Mouse (Mus musculus) Patski (cell line): ENCODE results near the gene Spire2. TPM values are rescaled to one million over a fixed set of nuclear protein-coding genes. Genes with fewer than 3 reads are reported as not detected.

Experiments
- ATAC-seq: fragments of 100-300 bp; one replicate; pipeline ENCODE4 v1.8.0; 2021
- CTCF ChIA-PET: fragments of 350-600 bp; sonication (Branson Sonifier 250); formaldehyde crosslinking; loops from one replicate; lab custom pipeline; 2022; ENCODE audit warnings: inconsistent platforms; lab: Charles Lee
- POLR2A ChIA-PET: fragments of 350-600 bp; sonication (Branson Sonifier 250); formaldehyde crosslinking; loops from one replicate; lab custom pipeline; 2022; ENCODE audit warnings: antibody characterized with exemption, inconsistent platforms; lab: Charles Lee
- DNase-seq: peaks from one replicate; pipeline ENCODE4 v3.0.0-alpha.2; 2011; ENCODE audit warnings: low read depth, low spot score
- H3K27me3 ChIP-seq: fragments of 371-371 bp; one replicate; pipeline ENCODE4 v1.5.1; 2021
- CTCF ChIP-seq: fragments of 100-300 bp; IDR thresholded peaks from one replicate; pipeline ENCODE4 v1.5.1; 2021
- in situ Hi-C: fragments of 300-500 bp; cut with MboI; formaldehyde crosslinking; loops from 3 replicates; pipeline ENCODE4 v1.11.1; 2018; ENCODE audit warnings: low pct_unique_long_range_greater_than_20kb, mixed read lengths
- polyA plus RNA-seq: library from polyadenylated mRNA; unstranded; gene quantifications from one replicate; pipeline ENCODE4 v1.2.3, GENCODE M21; 2021

Gene Spire2
- polyA plus RNA-seq, 1 experiment from 2014 or later = 7.1 TPM

GRCm38 (mm10) chr8:123308738-123309137 is 23.8 kb upstream of the Spire2 start:
- CTCF ChIA-PET = no interaction called here
- in situ Hi-C loops = no loop called here
- TF ChIP-seq CTCF = no peak
- ATAC-seq (no peak), DNase-seq (no peak)
- no peaks in the 10 kb centered on the region for H3K27me3 ChIP-seq
- POLR2A ChIA-PET = no interaction called here

DNA sequence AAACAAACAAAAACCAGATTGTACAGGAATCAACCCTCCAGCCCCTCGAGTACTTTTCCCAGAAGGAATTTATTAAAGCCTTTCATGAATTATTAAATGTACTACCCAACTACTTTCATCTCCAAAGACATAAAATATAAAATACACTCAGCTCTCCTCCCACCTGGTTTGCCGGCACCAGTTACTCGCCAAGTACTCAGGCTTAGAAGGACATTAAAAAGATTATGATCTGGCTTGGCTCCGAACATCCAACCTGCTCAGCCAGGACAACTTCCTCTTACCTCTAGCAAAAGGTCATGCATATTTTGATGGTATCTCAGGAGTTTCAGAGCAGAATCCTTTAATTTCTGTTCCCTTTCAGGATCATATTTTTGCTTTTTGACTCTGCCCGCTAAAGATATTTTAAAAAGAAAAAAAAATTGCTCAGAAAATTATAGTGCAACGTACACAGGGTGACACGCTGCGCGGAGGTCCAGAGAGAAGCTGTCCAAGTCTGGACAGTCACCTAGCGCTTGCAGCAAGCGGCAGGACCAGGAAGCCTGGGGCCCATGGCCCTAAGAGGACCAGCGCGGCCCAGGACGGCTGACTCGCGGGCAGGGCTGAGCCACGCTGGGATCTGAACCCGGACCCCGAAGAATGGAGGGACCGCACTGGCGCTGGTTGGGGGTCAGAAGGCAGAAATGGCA is 14.6 kb upstream of the Spire2 start:
- DNase-seq (no peak), ATAC-seq (peak; percentile 47)
- TF ChIP-seq CTCF = no peak
- ChIA-PET POLR2A (no interaction called here), CTCF (no interaction called here)
- in situ Hi-C loops = no loop called here
- no peaks in the 10 kb centered on the region for H3K27me3 ChIP-seq

GRCm38 (mm10) chr8:123318467-123318911 is 14.0 kb upstream of the Spire2 start, which contains the start of gene Fanca:
Gene Fanca (minus strand): TSS chr8:123318576.
- H3K27me3 ChIP-seq = no peaks in the 10 kb centered on the region
- in situ Hi-C loops = no loop called here
- ChIA-PET CTCF (no interaction called here), POLR2A (no interaction called here)
- no peak for TF ChIP-seq CTCF
- DNase-seq (no peak), ATAC-seq (peak; percentile 97)

- ChIA-PET CTCF (interaction anchor here (1.2 to 1.5 kb wide), 5 partner anchors 11 to 65 kb away, joined by 3 to 6 read pairs (median 4); no protein-coding TSS in a partner anchor), POLR2A (no interaction called here)
- DNase-seq = no peak
- H3K27me3 ChIP-seq = no peaks in the 10 kb centered on the region
- TF ChIP-seq CTCF = peak; percentile 46
- in situ Hi-C loops = loop anchor here (5.0 kb wide), 1 partner anchor 43 kb away; no protein-coding TSS in a partner anchor
- ATAC-seq = no peak
These were observed 12.9 kb upstream of the Spire2 start for GRCm38 (mm10) chr8:123319522-123320164.

DNA sequence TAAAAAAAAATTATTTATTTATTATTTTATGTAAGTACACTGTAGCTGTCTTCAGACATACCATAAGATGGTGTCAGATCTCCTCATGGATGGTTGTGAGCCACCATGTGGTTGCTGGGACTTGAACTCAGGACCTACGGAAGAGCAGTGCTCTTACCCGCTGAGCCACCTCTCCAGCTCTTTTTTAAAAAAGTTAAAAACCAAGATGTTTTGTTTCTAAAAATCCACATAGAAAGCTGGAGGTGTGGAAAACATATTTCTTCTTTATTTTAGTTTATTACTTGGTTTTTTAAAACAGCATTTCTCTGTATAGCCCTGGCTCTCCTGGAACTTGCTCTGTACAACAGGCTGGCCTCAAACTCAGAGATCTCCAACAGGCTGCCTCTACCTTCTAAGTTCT is 4.0 kb upstream of the Spire2 start:
- CTCF ChIA-PET = interaction anchor here (0.8 to 2.8 kb wide), 2 partner anchors 22 to 32 kb away, joined by 3 to 7 read pairs; no protein-coding TSS in a partner anchor
- in situ Hi-C loops = no loop called here

GRCm38 (mm10) chr8:123329350-123329749 is 3.2 kb upstream of the Spire2 start:
- DNase-seq = no peak
- in situ Hi-C loops = no loop called here
- CTCF ChIA-PET = interaction anchor here (2.8 kb wide), 1 partner anchor 22 kb away, joined by 7 read pairs; no protein-coding TSS in a partner anchor
- POLR2A ChIA-PET = no interaction called here
- TF ChIP-seq CTCF = no peak
- H3K27me3 ChIP-seq = no peaks in the 10 kb centered on the region
- ATAC-seq = no peak

More for the DNA sequence above, 4.0 kb upstream of the Spire2 start:
- POLR2A ChIA-PET = no interaction called here
- DNase-seq (no peak), ATAC-seq (no peak)
- H3K27me3 ChIP-seq = no peaks in the 10 kb centered on the region
- no peak for TF ChIP-seq CTCF

- no peaks in the 10 kb centered on the region for H3K27me3 ChIP-seq
- ATAC-seq (no peak), DNase-seq (no peak)
- TF ChIP-seq CTCF = no peak
- CTCF ChIA-PET = interaction anchor here (2.8 kb wide), 1 partner anchor 21 kb away, joined by 7 read pairs; no protein-coding TSS in a partner anchor
- in situ Hi-C loops = no loop called here
- POLR2A ChIA-PET = no interaction called here
These were observed 2.6 kb upstream of the Spire2 start for GRCm38 (mm10) chr8:123329961-123330360.

GRCm38 (mm10) chr8:123330701-123331100 is 1.8 kb upstream of the Spire2 start:
- no peak for TF ChIP-seq CTCF

DNA sequence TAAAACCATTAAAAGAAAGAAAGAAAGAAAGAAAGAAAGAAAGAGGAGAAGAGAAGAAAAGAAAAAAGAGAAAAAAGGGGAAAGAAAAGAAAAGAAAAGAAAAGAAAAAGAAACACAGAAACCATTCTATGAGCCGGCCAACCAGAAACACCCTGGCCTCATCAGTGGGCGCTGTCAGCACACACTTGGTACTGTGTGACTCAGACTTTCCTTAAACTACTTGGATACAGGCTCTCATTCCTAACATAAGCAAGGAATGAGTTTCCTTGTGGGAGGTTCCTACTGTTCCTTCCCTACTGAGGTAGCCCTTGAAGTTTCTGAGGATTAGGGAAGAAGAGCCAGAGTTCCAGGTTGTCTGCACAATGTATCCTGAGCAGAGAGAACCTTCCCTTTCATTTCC is 1.2 kb upstream of the Spire2 start:
- TF ChIP-seq CTCF = no peak
- CTCF ChIA-PET = interaction anchor here (0.7 to 1.6 kb wide), 3 partner anchors 22 to 225 kb away, joined by 3 to 4 read pairs (median 4); no protein-coding TSS in a partner anchor
- POLR2A ChIA-PET = interaction anchor here (0.7 to 1.6 kb wide), 2 partner anchors 12 to 33 kb away, joined by 3 to 4 read pairs; no protein-coding TSS in a partner anchor
- peak; percentile 59 for ATAC-seq
- in situ Hi-C loops = no loop called here
- no peak for DNase-seq
- H3K27me3 ChIP-seq = no peaks in the 10 kb centered on the region

More at GRCm38 (mm10) chr8:123330701-123331100, 1.8 kb upstream of the Spire2 start:
- DNase-seq (no peak), ATAC-seq (no peak)
- in situ Hi-C loops = no loop called here
- ChIA-PET CTCF (interaction anchor here (0.7 to 0.9 kb wide), 2 partner anchors 11 to 225 kb away, joined by 3 to 4 read pairs; no protein-coding TSS in a partner anchor), POLR2A (interaction anchor here (1.6 kb wide), 1 partner anchor 13 kb away, joined by 4 read pairs; no protein-coding TSS in a partner anchor)
- no peaks in the 10 kb centered on the region for H3K27me3 ChIP-seq

DNA sequence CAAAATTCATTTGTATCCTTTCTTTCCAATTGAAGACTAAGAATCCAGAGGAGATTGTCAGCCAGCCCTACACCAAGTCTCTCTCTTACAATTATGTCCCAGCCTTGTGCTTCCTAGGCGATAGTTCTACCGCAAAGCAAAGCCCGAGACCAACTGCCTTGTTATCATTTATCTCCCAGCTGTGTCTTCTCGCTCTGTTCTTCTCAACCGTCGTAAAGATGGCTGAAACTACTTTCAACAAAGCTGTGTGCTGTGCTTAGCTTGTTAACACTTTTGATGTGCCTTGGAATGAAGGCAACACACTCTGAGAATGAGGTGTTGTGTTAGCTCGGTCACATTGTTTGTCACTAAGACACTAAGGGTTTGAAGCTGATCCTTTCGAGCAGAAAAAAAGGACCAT is 703 bp upstream of the Spire2 start:
- CTCF ChIA-PET = interaction anchor here (1.2 to 1.6 kb wide), 3 partner anchors 12 to 29 kb away, joined by 3 to 4 read pairs (median 4); no protein-coding TSS in a partner anchor
- no peaks in the 10 kb centered on the region for H3K27me3 ChIP-seq
- no peak for ATAC-seq
- in situ Hi-C loops = no loop called here
- TF ChIP-seq CTCF = no peak
- no peak for DNase-seq
- POLR2A ChIA-PET = interaction anchor here (0.6 to 1.6 kb wide), 3 partner anchors 12 to 38 kb away, joined by 3 to 4 read pairs (median 3); no protein-coding TSS in a partner anchor
